Mouse (Mus musculus) adrenal gland, postnatal 14 days (tissue): ENCODE data around the gene Gpatch2. TPM values are rescaled to one million over a fixed set of nuclear protein-coding genes. Genes with fewer than 3 reads are reported as not detected.

Experiments used
- DNase-seq: peaks from one replicate; pipeline ENCODE4 v3.0.0; 2021; ENCODE audit warnings: mixed read lengths
- total RNA-seq: library from RNA; stranded (reverse); gene quantifications from 2 replicates; pipeline ENCODE4 v1.2.3, GENCODE M21; 2021

The Gpatch2 gene
- total RNA-seq, 1 experiment from 2014 or later, result 23.4 TPM

DNA sequence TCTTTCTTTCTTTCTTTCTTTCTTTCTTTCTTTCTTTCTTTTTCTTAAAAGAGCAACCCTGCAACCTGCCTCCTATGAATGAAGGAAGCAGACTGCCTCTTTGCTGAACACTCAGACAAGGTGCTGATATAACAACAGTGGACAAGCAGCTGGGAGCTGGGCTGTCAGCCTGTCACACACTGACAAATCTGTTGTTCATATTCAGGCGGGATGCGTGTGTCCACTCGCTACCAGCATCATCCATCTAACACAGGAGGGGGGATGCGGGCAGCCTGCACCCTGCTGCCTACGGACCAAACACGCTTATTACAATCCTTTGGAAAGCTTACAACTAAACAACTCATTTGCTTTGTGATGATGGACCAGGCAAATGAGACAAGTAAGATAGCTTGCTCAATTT lies 158.2 kb downstream of the Gpatch2 start:
- no peak for DNase-seq

DNA sequence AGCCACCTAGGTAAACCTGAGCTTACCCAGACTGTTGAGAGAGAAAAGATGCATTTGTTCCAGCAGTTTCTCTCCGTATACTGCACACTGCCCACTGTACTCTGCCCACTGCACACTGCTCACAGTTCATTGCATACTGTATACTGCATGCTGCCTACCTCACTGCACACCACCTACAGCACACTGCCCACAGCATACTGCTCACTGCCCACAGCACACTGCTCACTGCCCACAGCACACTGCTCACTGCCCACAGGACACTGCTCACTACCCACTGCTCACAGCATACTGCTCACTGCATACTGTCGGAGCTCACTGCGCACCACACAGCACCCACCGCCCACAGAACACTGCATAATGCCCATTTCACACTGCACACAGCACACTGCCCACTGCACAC lies 159.1 kb downstream of the Gpatch2 start:
- no peak for DNase-seq

DNA sequence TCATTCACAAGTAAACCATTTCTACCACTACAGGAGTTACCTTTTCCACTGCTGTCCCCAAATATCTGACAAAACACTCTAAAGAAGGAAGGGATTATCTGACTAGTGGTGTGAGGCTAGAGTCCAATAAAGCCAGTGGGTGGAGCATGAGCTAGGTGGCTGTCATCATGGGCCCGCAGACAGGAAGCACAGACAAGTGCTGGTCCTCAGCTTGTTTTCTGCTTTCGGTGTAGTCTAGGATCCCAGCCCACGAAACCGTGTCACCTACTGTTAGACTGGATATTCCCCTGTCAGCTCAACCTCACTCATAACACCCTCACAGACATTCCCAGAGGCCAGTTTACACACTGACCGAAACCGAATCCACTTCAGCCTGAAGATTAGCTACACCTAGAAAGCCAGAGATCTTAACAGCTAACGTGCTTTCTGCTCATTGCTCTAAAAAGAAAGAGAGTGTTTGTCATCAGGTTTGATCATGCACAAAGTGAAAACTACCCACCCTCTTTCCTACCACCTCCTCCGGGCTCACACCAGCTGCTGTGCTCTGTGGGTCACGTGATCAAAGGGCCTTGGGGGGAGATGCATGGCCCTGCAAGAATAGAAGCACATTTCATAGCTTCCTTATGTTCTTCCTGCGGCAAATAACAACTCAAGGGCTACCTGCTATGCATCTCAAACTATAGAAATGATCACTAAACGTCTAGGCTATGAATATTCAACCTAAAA lies 161.8 kb downstream of the Gpatch2 start:
- DNase-seq, result no peak

DNA sequence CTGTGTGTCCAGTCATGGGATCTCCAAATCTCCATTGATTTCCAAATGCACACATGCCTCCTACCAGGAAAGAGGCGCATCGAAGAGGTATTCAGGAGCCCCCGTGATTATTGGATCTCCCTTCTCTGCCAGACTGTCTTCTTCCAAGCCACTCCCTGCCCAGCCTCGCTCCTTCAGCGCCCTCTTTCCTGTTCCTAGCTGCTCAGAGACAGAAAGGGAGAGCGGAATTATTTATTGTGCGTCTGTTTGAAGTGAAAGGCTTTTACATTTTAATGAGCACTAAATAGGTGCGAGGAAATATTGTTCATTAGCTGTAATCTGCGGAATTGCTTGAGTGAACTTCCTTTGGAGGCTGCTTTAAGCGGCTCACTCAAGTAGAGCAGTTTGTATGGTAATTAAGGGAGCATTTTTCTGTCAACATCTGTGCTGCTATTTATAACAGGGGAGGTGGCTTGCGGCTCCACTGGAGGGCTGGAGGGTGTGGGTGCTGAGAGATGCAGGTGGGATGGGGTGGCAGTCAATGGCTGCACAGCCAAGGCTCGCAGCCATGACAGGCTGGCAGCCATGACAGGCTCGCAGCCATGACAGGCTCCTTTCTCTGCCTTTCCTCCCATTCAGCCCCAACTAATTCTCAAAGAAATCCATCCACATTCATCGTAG lies 162.7 kb downstream of the Gpatch2 start:
- no peak for DNase-seq

DNA sequence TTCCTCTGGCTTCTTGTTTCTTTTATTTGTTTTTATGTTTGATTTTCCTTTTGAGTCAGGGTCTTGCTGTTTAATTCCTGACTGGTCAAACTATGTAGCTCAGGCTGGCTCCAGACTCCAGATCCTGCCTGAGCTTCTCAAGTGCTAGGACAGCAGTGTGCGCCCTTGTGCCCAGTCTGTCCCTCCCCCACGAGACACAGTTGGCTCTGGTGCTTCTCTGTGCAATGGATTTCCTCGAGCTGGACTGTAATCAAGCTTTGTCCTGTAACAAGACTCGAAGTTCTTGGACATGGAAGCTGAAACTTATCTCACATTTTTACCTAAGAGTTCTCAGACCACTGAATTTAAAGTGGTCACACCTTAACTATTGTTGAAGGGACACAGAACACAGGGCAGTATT lies 174.2 kb downstream of the Gpatch2 start:
- DNase-seq, result peak; percentile 52

DNA sequence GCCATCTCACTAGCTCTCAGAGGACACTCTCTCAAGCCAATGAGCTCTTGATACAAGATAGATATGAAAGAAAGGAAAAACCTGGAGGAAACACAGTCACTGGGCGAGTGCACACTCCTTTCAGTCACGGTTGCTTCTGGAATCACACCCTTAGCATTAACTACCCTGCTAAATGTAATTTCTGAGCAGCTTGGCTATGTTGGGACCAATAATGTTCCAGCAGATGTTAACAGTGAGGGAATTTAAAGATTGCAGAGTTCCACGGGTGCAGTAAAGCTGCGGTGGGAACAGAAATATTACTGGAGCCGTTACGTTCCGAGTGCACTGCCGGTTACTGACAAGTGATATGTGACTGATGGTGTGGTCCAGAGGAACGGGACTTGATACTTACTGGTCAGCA lies 185.5 kb downstream of the Gpatch2 start:
- DNase-seq, result no peak

Other genes with a start within 250 kb of the Gpatch2 start
- not detected in 2 replicates for gene D1Pas1, start 248.1 kb upstream of the Gpatch2 start, total RNA-seq
- 1.0 and 1.3 TPM in 2 replicates for gene Spata17, start within 50 bp of the Gpatch2 start, total RNA-seq